Mouse (Mus musculus) activated CD4-positive, CD25-positive, alpha-beta regulatory T cell (primary cell): ENCODE results near the gene Ceacam12. TPM values are rescaled to one million over a fixed set of nuclear protein-coding genes. Genes with fewer than 3 reads are reported as not detected.

Source experiments
- polyA plus RNA-seq, 2 experiments: library from polyadenylated mRNA; unstranded; fragments of 100-300 nt; shearing (Covaris generic); gene quantifications; one replicate each; pipeline ENCODE4 v1.2.1; 2017

The Ceacam12 gene
- polyA plus RNA-seq = not detected

GRCm38 (mm10) chr7:18065629-18066028 is at the start of gene Ceacam12:
Gene Ceacam12, plus strand, starts transcription at chr7:18065929.

Other genes with a start within 250 kb of the Ceacam12 start
- under 1 TPM in 1 of 2 experiments, not detected in 1; 0.07 TPM for gene Gm5155, start 194.2 kb upstream of the Ceacam12 start, polyA plus RNA-seq
- gene Ceacam11, start 93.8 kb upstream of the Ceacam12 start, polyA plus RNA-seq = not detected
- gene Ceacam13, start 56.0 kb upstream of the Ceacam12 start, polyA plus RNA-seq = not detected
- not detected for gene Igfl3, start 110.6 kb downstream of the Ceacam12 start, polyA plus RNA-seq
- not detected for gene Mill1, start 179.4 kb downstream of the Ceacam12 start, polyA plus RNA-seq